Comparison of ENCODE assay signal across 10 mouse cellular contexts in genomic region chr8:77772210-77772886, GRCm38 (mm10). TPM values are rescaled to one million over a fixed set of nuclear protein-coding genes. Genes with fewer than 3 reads are reported as not detected.
DNase-seq lines count a peak whose midpoint lies in the region; ATAC-seq and TF ChIP-seq lines count a peak whose summit lies in the region.
"Had no signal": no experiment of that assay in that cellular context is flagged by ENCODE, and none has a peak within 500 bp of the region (broad histone marks: within the 10 kb centered on the region; RNA-seq: fewer than 3 reads in every experiment).

No protein-coding gene starts in this region.

- no peak overlapping the region for H3K9ac ChIP-seq in lung, embryonic 14.5 days
- no peak overlapping the region for H3K9ac ChIP-seq in forebrain, embryonic 14.5 days (ENCODE audit: low read length)
- no peak overlapping the region for H3K9ac ChIP-seq in intestine, embryonic 14.5 days (ENCODE audit: low read length)
- no peak overlapping the region for H3K9ac ChIP-seq in midbrain, embryonic 16.5 days (ENCODE audit: low read depth, low read length)
- H3K9ac ChIP-seq: liver, embryonic 13.5 days had no signal

- no peak overlapping the region for H3K4me3 ChIP-seq in lung, embryonic 14.5 days (ENCODE audit: low read depth, low read length)
- no peak overlapping the region for H3K4me3 ChIP-seq in lung, adult 2 months (replicated peaks; ENCODE audit: extremely low read depth, low read depth, low read length)
- H3K4me3 ChIP-seq in forebrain, embryonic 14.5 days (ENCODE audit: low read depth, low read length) = no peak overlapping the region
- H3K4me3 ChIP-seq in intestine, embryonic 14.5 days (ENCODE audit: low read depth, low read length) = no peak overlapping the region
- H3K4me3 ChIP-seq in midbrain, embryonic 16.5 days (ENCODE audit: low read depth, low read length) = no peak overlapping the region
- H3K4me3 ChIP-seq: erythroblast, embryonic 14.5 days; liver, embryonic 13.5 days had no signal

- no peaks in the 10 kb centered on the region for H3K36me3 ChIP-seq in lung, embryonic 14.5 days (ENCODE audit: insufficient read depth)
- no peaks in the 10 kb centered on the region for H3K36me3 ChIP-seq in forebrain, embryonic 14.5 days (ENCODE audit: control insufficient read depth, insufficient read depth, low read length)
- H3K36me3 ChIP-seq in intestine, embryonic 14.5 days (ENCODE audit: control insufficient read depth, insufficient read depth, low read length) = no peaks in the 10 kb centered on the region
- H3K36me3 ChIP-seq in midbrain, embryonic 16.5 days (ENCODE audit: control insufficient read depth, insufficient read depth, low read length) = no peaks in the 10 kb centered on the region
- H3K36me3 ChIP-seq: liver, embryonic 13.5 days had no signal

- 0 out of 2 replicates have a peak, but pooled peaks cover 5% of the 10 kb centered on the region for H3K4me1 ChIP-seq in lung, embryonic 14.5 days (ENCODE audit: insufficient read depth)
- H3K4me1 ChIP-seq in lung, adult 2 months (ENCODE audit: control insufficient read depth, insufficient read depth, low read length) = no peaks in the 10 kb centered on the region
- 0 out of 2 replicates have a peak, but pooled peaks cover 3% of the 10 kb centered on the region for H3K4me1 ChIP-seq in forebrain, embryonic 14.5 days (ENCODE audit: control insufficient read depth, insufficient read depth, low read length)
- H3K4me1 ChIP-seq in intestine, embryonic 14.5 days (replicated peaks; ENCODE audit: control insufficient read depth, insufficient read depth, low read length) = peaks cover 6% of the 10 kb centered on the region; the same call in 1 of the 2 replicates
- no peaks in the 10 kb centered on the region for H3K4me1 ChIP-seq in midbrain, embryonic 16.5 days (ENCODE audit: control insufficient read depth, insufficient read depth, low read length)
- H3K4me1 ChIP-seq: liver, embryonic 13.5 days had no signal

- peak overlapping the region; percentile 59; the same call in 1 of the 2 replicates for H3K27ac ChIP-seq in lung, embryonic 14.5 days (ENCODE audit: low read depth)
- no peak overlapping the region for H3K27ac ChIP-seq in forebrain, embryonic 14.5 days (ENCODE audit: low read depth, low read length)
- no peak overlapping the region for H3K27ac ChIP-seq in intestine, embryonic 14.5 days (ENCODE audit: low read depth)
- H3K27ac ChIP-seq in midbrain, embryonic 16.5 days (ENCODE audit: low read length) = no peak overlapping the region
- H3K27ac ChIP-seq: liver, embryonic 13.5 days had no signal

- ATAC-seq in lung, embryonic 14.5 days (ENCODE audit: insufficient read depth) = peak; percentile 90
- peak; percentile 90 for ATAC-seq in forebrain, embryonic 14.5 days
- no peak for ATAC-seq in intestine, embryonic 14.5 days (replicated peaks; ENCODE audit: low FRiP score, low TSS enrichment, low read depth)
- ATAC-seq in midbrain, embryonic 16.5 days = peak; percentile 45; the same call in 1 of the 2 replicates
- no peak for ATAC-seq in erythroblast, adult 5-6 weeks (replicated peaks; ENCODE audit: low FRiP score, poor library complexity, severe bottlenecking)

- no peak for TF ChIP-seq CTCF in lung, embryonic 14.5 days (IDR thresholded peaks at IDR 0.05; ENCODE audit: low read depth)
- TF ChIP-seq CTCF in lung, adult 2 months (IDR thresholded peaks at IDR 0.05; ENCODE audit: insufficient read depth, low read length) = no peak

- WGBS in lung, embryonic 14.5 days = 11% methylated on average over 5 of the region's 5 CpGs
- 35% methylated on average over 5 of the region's 5 CpGs for WGBS in lung, adult 2 months
- WGBS in forebrain, embryonic 14.5 days = 23% methylated on average over 5 of the region's 5 CpGs
- 28% methylated on average over 5 of the region's 5 CpGs for WGBS in intestine, embryonic 14.5 days
- WGBS in midbrain, embryonic 16.5 days = 58% methylated on average over 5 of the region's 5 CpGs

- H3K9me3 ChIP-seq in lung, embryonic 14.5 days (ENCODE audit: low read depth, low read length) = peaks cover 2% of the 10 kb centered on the region; the same call in 1 of the 2 replicates
- no peaks in the 10 kb centered on the region for H3K9me3 ChIP-seq in forebrain, embryonic 14.5 days (replicated peaks; ENCODE audit: control insufficient read depth, low read length)
- no peaks in the 10 kb centered on the region for H3K9me3 ChIP-seq in intestine, embryonic 14.5 days (ENCODE audit: control insufficient read depth, low read length)
- H3K9me3 ChIP-seq in midbrain, embryonic 16.5 days (replicated peaks; ENCODE audit: control insufficient read depth, low read length, poor library complexity, severe bottlenecking) = no peaks in the 10 kb centered on the region
- H3K9me3 ChIP-seq: liver, embryonic 13.5 days had no signal

- no peaks in the 10 kb centered on the region for H3K27me3 ChIP-seq in lung, embryonic 14.5 days (ENCODE audit: insufficient read depth, low read length)
- no peaks in the 10 kb centered on the region for H3K27me3 ChIP-seq in forebrain, embryonic 14.5 days (replicated peaks; ENCODE audit: control insufficient read depth, insufficient read depth, low read length)
- H3K27me3 ChIP-seq in intestine, embryonic 14.5 days (replicated peaks; ENCODE audit: control insufficient read depth, insufficient read depth, low read length) = no peaks in the 10 kb centered on the region
- no peaks in the 10 kb centered on the region for H3K27me3 ChIP-seq in midbrain, embryonic 16.5 days (ENCODE audit: control insufficient read depth, insufficient read depth, low read depth, low read length)
- H3K27me3 ChIP-seq: liver, embryonic 13.5 days had no signal

- peak; percentile 94 for DNase-seq in lung, embryonic 14.5 days
- DNase-seq in lung, adult 2 months = no peak
- peak; percentile 80 for DNase-seq in forebrain, embryonic 14.5 days (ENCODE audit: low spot score)
- DNase-seq in intestine, embryonic 14.5 days (ENCODE audit: low spot score) = peak; percentile 62
- no peak for DNase-seq in spleen, postnatal 36 days (ENCODE audit: low spot score in 2 of 2)
- no peak for DNase-seq in embryo, embryonic 9.5 days (ENCODE audit: extremely low spot score)
- DNase-seq: liver, embryonic 13.5 days had no signal

- no peak for TF ChIP-seq POLR2A in lung, adult 2 months (IDR thresholded peaks at IDR 0.05; ENCODE audit: borderline replicate concordance, extremely low read depth, low read depth, low read length)

- H3K4me2 ChIP-seq in lung, embryonic 14.5 days = no peak overlapping the region
- no peak overlapping the region for H3K4me2 ChIP-seq in forebrain, embryonic 14.5 days (ENCODE audit: low read length)
- no peak overlapping the region for H3K4me2 ChIP-seq in intestine, embryonic 14.5 days (ENCODE audit: low read length)
- no peak overlapping the region for H3K4me2 ChIP-seq in midbrain, embryonic 16.5 days (ENCODE audit: low read length)
- H3K4me2 ChIP-seq: liver, embryonic 13.5 days had no signal

RNA-seq across cellular contexts. Expression of gene Ednra, which starts 48.1 kb away (rescaled TPM):
- 140 and 147 TPM in 2 replicates for polyA plus RNA-seq in lung, embryonic 14.5 days (2014; fragmentation: Nextera tagmentation; extraction: Ambion mirVana)
- 35.5 and 50.1 TPM in 2 replicates for polyA plus RNA-seq in lung, adult 2 months (2012; rRNA removed)
- 4.1 and 4.4 TPM in 2 replicates for polyA plus RNA-seq in forebrain, embryonic 14.5 days (2014; fragmentation: Nextera tagmentation; extraction: Ambion mirVana)
- 24.5 and 28.7 TPM in 2 replicates for polyA plus RNA-seq in intestine, embryonic 14.5 days (2014; fragmentation: Nextera tagmentation; extraction: Ambion mirVana)
- 5.1 and 6.2 TPM in 2 replicates for polyA plus RNA-seq in midbrain, embryonic 16.5 days (2015; fragmentation: Nextera tagmentation; extraction: Ambion mirVana)
- total RNA-seq in erythroblast, adult 5-6 weeks (2015; ENCODE audit: low replicate concordance) = 0.77 and 1.5 TPM in 2 replicates
- 0.17 and 0.42 TPM in 2 replicates for total RNA-seq in erythroblast, adult 5-6 weeks (2017; ENCODE audit: low replicate concordance)
- polyA plus RNA-seq: erythroblast, embryonic 14.5 days had no signal

Comparison
In these comparisons a context has a peak if more than half of its experiments do, and no peak if none do; other contexts are left out.
1. DNase-seq: peak in lung, embryonic 14.5 days (single experiment), forebrain, embryonic 14.5 days (single experiment) and intestine, embryonic 14.5 days (single experiment); none in lung, adult 2 months (single experiment), spleen, postnatal 36 days (0 of 2) and embryo, embryonic 9.5 days (single experiment).
2. ATAC-seq: peak in lung, embryonic 14.5 days (single experiment), forebrain, embryonic 14.5 days (single experiment) and midbrain, embryonic 16.5 days (single experiment); none in intestine, embryonic 14.5 days (single experiment) and erythroblast, adult 5-6 weeks (single experiment).